Mouse (Mus musculus) heart, embryonic 13.5 days (tissue): ENCODE data around the gene Garem2. TPM values are rescaled to one million over a fixed set of nuclear protein-coding genes. Genes with fewer than 3 reads are reported as not detected.

Experiments used
- ATAC-seq: fragments of 200-750 bp; cut with Nextera tagmentation; 2 replicates; pipeline ENCODE4 v1.8.0; 2017; ENCODE audit warnings: moderate TSS enrichment; ENCODE audit not compliant: insufficient number of reproducible peaks, low FRiP score, low TSS enrichment; ENCODE audit errors: extremely low read depth
- H3K27ac ChIP-seq: fragments of 300-500 bp; sonication (generic); replicated peaks from 2 replicates; pipeline ENCODE4 v1.5.1; 2015; ENCODE audit warnings: moderate library complexity, mild to moderate bottlenecking, inconsistent platforms
- H3K27me3 ChIP-seq: fragments of 300-500 bp; sonication (generic); replicated peaks from 2 replicates; pipeline ENCODE4 v1.6.1; 2015; ENCODE audit warnings: mild to moderate bottlenecking, inconsistent platforms
- H3K36me3 ChIP-seq: fragments of 300-500 bp; sonication (generic); 2 replicates; pipeline ENCODE4 v1.6.1; 2015; ENCODE audit warnings: mild to moderate bottlenecking, inconsistent platforms
- H3K4me1 ChIP-seq: fragments of 300-500 bp; sonication (generic); 2 replicates; pipeline ENCODE4 v1.6.1; 2015; ENCODE audit warnings: inconsistent platforms
- H3K4me2 ChIP-seq: fragments of 300-500 bp; sonication (generic); 2 replicates; pipeline ENCODE4 v1.6.1; 2015; ENCODE audit warnings: inconsistent platforms, mild to moderate bottlenecking, moderate library complexity
- H3K4me3 ChIP-seq: fragments of 300-500 bp; sonication (generic); 2 replicates; pipeline ENCODE4 v1.5.1; 2015; ENCODE audit warnings: moderate library complexity, mild to moderate bottlenecking, inconsistent platforms
- H3K9ac ChIP-seq: fragments of 300-500 bp; sonication (generic); 2 replicates; pipeline ENCODE4 v1.6.1; 2015; ENCODE audit warnings: inconsistent platforms, mild to moderate bottlenecking, moderate library complexity
- H3K9me3 ChIP-seq: fragments of 300-500 bp; sonication (generic); 2 replicates; pipeline ENCODE4 v1.6.1; 2016; ENCODE audit warnings: inconsistent platforms
- WGBS: fragments of 180-500 bp; shearing (Covaris S2); methylation state at CpG from one replicate; pipeline ENCODE4 v1.1.7; 2015; ENCODE audit warnings: mixed read lengths; 5-methylcytosine and 5-hydroxymethylcytosine counted together
- polyA plus RNA-seq: library from polyadenylated mRNA; unstranded; fragments of >200 nt; fragmentation: Nextera tagmentation; extraction: Ambion mirVana; gene quantifications from 2 replicates; pipeline ENCODE4 v1.2.1, GENCODE M21; 2015

Gene Garem2
- polyA plus RNA-seq, 1 experiment from 2014 or later = 0.17 TPM

- Histone ChIP-seq H3K27me3 (peaks cover 92% of the 10 kb centered on the region), H3K4me2 (no peak overlapping the region), H3K9ac (no peak overlapping the region), H3K4me3 (no peak overlapping the region), H3K36me3 (peaks cover 14% of the 10 kb centered on the region; the same call in 1 of the 2 replicates), H3K4me1 (peaks cover 32% of the 10 kb centered on the region), H3K27ac (no peak overlapping the region), H3K9me3 (no peaks in the 10 kb centered on the region)
- 73% methylated on average over 3 of the region's 3 CpGs for WGBS
- no peak for ATAC-seq
Measured at GRCm38 (mm10) chr5:30112533-30113068, 7.6 kb downstream of the Garem2 start.

GRCm38 (mm10) chr5:30113881-30114760 lies 9.2 kb downstream of the Garem2 start:
- H3K27me3 ChIP-seq = peaks cover 77% of the 10 kb centered on the region
- WGBS = under 1% methylated on average over 102 of the region's 103 CpGs
- peaks cover 32% of the 10 kb centered on the region for H3K4me1 ChIP-seq
- no peaks in the 10 kb centered on the region for H3K9me3 ChIP-seq
- ATAC-seq = 0 out of 2 replicates have a peak, but pooled peaks have one; percentile 28
- H3K4me2 ChIP-seq = peak overlapping the region; percentile 98
- H3K27ac ChIP-seq = no peak overlapping the region
- peaks cover 29% of the 10 kb centered on the region for H3K36me3 ChIP-seq
- peak overlapping the region; percentile 67 for H3K4me3 ChIP-seq
- H3K9ac ChIP-seq = peak overlapping the region; percentile 82

DNA sequence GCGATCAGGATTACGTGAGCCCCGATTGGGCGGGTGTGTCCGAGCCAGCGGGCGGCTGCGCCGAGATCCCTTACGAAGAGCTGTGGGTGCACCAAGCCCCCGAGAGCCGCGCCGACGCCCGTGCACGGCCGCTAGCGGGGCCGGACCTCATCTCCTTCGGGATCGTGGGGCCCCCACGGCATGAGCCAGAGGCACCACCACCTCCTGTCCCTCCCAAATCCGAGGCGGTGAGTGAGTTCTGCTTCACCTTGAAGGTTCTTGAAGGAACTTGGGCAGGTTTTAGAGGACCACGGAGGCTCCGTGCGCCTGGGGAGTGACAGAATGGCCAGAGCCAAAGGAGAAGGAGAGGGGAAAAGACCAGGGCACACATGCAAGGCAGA lies 9.8 kb downstream of the Garem2 start:
- no peak for ATAC-seq
- Histone ChIP-seq H3K27ac (no peak overlapping the region), H3K9me3 (no peaks in the 10 kb centered on the region), H3K4me1 (peaks cover 32% of the 10 kb centered on the region), H3K27me3 (peaks cover 70% of the 10 kb centered on the region), H3K9ac (peak overlapping the region; percentile 82), H3K4me2 (peak overlapping the region; percentile 98), H3K36me3 (peaks cover 36% of the 10 kb centered on the region), H3K4me3 (peak overlapping the region; percentile 67)
- 1% methylated on average over 28 of the region's 28 CpGs for WGBS

DNA sequence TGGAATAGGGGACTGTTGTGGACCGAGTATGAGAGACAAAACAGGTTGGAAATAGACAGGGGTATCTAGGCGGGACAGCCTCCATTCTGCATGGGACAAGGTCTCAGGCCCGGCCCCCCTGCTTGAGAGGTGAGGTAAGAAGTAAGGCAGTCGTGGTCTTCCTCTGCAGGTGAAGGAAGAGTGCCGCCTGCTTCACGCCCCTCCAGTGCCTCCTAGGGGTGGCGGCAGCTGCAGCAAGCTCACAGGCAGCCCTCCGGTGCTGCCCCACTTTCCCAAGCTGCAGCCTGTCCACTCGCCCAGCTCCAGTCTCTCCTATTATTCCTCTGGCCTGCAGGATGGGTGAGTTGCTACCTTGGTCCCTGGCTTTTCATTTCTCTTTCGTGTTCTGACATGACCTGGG lies 10.8 kb downstream of the Garem2 start:
- peaks cover 61% of the 10 kb centered on the region for H3K27me3 ChIP-seq
- peaks cover 45% of the 10 kb centered on the region for H3K36me3 ChIP-seq
- H3K4me3 ChIP-seq = no peak overlapping the region
- no peak overlapping the region for H3K9ac ChIP-seq
- H3K9me3 ChIP-seq = no peaks in the 10 kb centered on the region
- H3K27ac ChIP-seq = no peak overlapping the region
- 22% methylated on average over 10 of the region's 10 CpGs for WGBS
- H3K4me2 ChIP-seq = no peak overlapping the region
- H3K4me1 ChIP-seq = peaks cover 26% of the 10 kb centered on the region
- ATAC-seq = no peak

DNA sequence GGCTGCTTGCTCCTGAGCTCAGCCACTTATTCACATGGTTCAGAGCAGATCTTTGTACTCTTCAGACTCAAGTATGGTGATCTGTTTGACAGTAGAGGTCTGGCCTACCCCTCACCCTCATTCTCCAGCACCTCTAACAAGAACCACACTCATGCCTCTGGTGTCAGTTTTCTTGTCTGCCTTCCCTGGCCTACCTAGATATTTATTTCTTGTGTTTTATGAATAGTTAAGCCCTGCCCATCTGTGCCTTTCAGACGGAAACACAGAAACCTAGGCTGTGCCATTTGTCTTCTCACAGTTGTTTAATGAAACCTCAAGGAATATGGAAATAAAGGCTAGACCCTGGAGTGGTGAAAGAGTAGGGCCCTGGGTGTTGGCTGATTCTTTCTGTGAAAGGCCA lies 13.1 kb downstream of the Garem2 start:
- no peak for ATAC-seq
- peaks cover 38% of the 10 kb centered on the region for H3K27me3 ChIP-seq
- H3K4me3 ChIP-seq = no peak overlapping the region
- H3K36me3 ChIP-seq = peaks cover 68% of the 10 kb centered on the region
- no peak overlapping the region for H3K4me2 ChIP-seq
- H3K9ac ChIP-seq = no peak overlapping the region
- no peaks in the 10 kb centered on the region for H3K9me3 ChIP-seq
- 86% methylated on average over 1 of the region's 1 CpGs for WGBS
- no peak overlapping the region for H3K27ac ChIP-seq
- peaks cover 15% of the 10 kb centered on the region for H3K4me1 ChIP-seq

DNA sequence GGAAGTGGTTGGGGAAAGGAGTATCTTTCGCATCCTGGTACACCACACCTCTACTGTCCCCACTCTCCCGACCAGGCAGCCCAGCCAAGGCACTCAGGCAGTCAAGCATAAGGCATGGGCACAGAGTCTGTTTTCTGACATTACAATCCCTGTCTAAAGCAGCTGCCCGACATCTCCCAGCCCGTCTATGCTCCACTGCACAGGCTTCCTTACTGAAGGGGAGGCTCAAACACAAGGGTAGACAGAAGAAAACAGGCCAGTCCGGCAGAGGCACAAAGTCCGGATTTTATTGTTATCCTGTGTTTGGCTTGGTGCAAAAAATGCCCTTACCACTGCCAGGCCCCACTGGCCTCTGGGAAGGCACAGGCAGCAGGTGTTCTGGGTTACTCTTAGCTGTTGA lies 14.2 kb downstream of the Garem2 start:
- Histone ChIP-seq H3K4me2 (no peak overlapping the region), H3K4me3 (no peak overlapping the region), H3K27ac (no peak overlapping the region), H3K27me3 (peaks cover 27% of the 10 kb centered on the region), H3K9me3 (no peaks in the 10 kb centered on the region), H3K4me1 (peaks cover 6% of the 10 kb centered on the region), H3K36me3 (peaks cover 80% of the 10 kb centered on the region), H3K9ac (no peak overlapping the region)
- 84% methylated on average over 6 of the region's 6 CpGs for WGBS
- ATAC-seq = no peak

DNA sequence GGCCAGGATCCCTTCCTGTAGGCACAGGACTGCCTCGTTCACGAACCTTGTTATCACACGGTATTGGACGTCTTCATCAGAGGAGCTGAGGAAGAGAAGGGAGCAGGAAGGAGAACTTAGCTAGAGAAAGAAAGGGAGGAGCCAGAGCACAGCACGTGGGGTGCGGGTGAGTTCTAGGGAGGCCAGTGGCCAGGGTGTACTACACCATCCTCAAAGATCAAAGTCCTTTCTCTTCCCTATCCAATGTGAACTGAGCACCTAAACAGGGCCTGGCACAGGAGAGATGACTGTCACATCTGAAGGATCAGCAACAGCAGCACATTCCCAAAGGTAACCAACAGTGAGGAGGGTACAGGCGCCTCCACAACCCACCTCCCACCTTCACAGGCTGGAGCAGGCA lies 15.1 kb downstream of the Garem2 start:
- H3K36me3 ChIP-seq = peaks cover 89% of the 10 kb centered on the region
- no peak overlapping the region for H3K9ac ChIP-seq
- H3K4me1 ChIP-seq = no peaks in the 10 kb centered on the region
- H3K27me3 ChIP-seq = peaks cover 18% of the 10 kb centered on the region
- ATAC-seq = no peak
- H3K9me3 ChIP-seq = no peaks in the 10 kb centered on the region
- WGBS = 83% methylated on average over 7 of the region's 7 CpGs
- no peak overlapping the region for H3K27ac ChIP-seq
- no peak overlapping the region for H3K4me3 ChIP-seq
- no peak overlapping the region for H3K4me2 ChIP-seq

DNA sequence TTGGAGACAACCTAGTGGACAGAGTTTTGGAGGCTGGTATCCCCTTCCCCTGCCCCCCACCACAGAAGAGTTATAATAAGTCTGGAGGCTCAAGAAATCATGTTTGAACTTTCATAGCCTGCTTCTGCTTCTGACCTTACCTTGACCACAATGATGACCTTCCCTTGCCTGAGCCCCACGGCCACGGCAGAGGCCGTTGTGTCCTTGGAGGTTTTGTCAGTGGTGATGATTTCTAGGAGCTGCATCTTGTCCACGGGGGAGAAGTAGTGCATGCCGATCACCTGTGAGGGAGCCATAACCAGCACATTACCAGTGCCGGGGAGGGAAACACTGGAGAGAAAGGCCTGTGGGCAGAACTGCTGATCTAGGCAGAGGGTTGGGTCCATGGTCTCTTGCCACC lies 17.5 kb downstream of the Garem2 start:
- Histone ChIP-seq H3K9ac (no peak overlapping the region), H3K36me3 (peaks cover 100% of the 10 kb centered on the region), H3K27ac (no peak overlapping the region), H3K27me3 (no peaks in the 10 kb centered on the region), H3K4me3 (no peak overlapping the region), H3K4me1 (no peaks in the 10 kb centered on the region), H3K4me2 (no peak overlapping the region), H3K9me3 (no peaks in the 10 kb centered on the region)
- no peak for ATAC-seq
- WGBS = 79% methylated on average over 6 of the region's 6 CpGs

DNA sequence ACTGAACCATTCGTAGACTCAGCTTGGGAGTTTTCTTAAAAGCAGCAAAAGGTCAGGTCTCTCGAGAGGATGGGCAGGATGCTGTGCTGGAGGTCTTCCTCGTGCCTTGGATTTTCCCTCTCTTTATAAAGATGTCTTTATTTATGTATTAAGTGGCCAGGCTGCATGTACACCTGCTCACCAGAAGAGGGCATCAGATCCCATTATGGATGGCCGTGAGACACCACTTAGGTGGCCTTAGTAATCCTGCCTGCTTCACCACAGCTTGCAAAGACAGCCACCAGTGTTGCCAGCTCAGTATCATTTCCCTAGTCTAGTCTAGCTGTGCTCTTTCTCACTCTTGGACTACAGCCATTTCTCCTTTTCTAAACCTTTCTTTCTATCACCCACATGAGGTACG lies 20.6 kb downstream of the Garem2 start:
- Histone ChIP-seq H3K4me1 (no peaks in the 10 kb centered on the region), H3K4me3 (no peak overlapping the region), H3K27me3 (no peaks in the 10 kb centered on the region), H3K9ac (no peak overlapping the region), H3K9me3 (no peaks in the 10 kb centered on the region), H3K4me2 (no peak overlapping the region), H3K27ac (no peak overlapping the region), H3K36me3 (peaks cover 100% of the 10 kb centered on the region)
- WGBS = 53% methylated on average over 5 of the region's 5 CpGs
- ATAC-seq = no peak

DNA sequence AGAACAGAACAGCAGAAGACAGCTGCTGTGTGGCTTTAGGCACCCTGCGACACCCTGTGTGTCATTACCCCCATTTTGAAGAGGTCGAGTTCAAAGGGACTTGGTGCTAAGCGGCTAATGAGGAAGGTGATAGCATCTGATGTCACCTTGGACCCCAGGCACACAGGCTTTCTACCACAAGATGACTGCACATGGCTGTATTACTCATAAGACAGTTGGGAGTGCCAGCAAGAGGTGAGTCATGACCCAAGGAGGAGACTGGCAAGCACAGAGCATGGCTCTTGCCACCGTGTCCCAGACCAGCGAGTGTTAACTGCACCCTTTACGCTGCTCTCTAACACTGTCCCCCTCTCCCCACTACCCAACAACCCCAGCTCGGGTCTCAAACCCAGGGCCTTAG lies 21.8 kb downstream of the Garem2 start:
- Histone ChIP-seq H3K4me2 (no peak overlapping the region), H3K4me3 (no peak overlapping the region), H3K9me3 (no peaks in the 10 kb centered on the region), H3K36me3 (peaks cover 95% of the 10 kb centered on the region), H3K4me1 (no peaks in the 10 kb centered on the region), H3K27ac (no peak overlapping the region), H3K9ac (no peak overlapping the region), H3K27me3 (no peaks in the 10 kb centered on the region)
- 83% methylated on average over 7 of the region's 7 CpGs for WGBS
- ATAC-seq = no peak

DNA sequence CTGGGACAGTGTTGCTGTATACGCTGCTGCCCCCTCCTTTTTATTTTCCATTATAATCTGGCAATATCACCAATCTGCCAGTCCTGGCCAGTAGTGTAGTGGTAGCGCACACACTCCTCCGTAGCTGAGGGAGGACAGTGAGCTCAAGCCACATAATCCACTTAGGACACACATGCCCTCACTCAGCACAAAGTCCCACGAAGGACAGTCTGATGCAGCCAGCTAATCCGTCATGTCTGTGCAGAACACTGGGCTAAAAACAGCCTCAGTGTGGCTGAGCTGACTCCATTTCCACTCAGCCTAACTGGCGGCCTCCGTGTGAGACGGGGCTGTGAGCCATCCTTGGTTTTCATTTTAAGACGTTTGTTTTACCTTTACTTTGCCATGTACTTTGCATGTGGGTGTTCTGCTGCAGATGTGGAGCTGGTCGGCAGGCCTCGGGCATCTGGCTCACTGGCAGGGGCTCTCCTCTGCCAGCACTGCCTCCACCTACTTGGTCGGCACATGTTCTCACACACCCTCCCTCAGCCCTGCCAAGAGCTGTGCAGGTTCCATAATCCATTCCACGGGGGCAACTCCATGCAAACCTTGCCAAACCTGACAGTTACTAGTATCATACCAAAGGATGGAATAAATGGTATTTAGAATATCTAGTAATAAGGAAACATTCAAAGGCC lies 23.1 kb downstream of the Garem2 start:
- H3K4me2 ChIP-seq = no peak overlapping the region
- no peak overlapping the region for H3K4me3 ChIP-seq
- no peaks in the 10 kb centered on the region for H3K27me3 ChIP-seq
- ATAC-seq = no peak
- 88% methylated on average over 13 of the region's 13 CpGs for WGBS
- no peaks in the 10 kb centered on the region for H3K4me1 ChIP-seq
- no peak overlapping the region for H3K27ac ChIP-seq
- peaks cover 95% of the 10 kb centered on the region for H3K36me3 ChIP-seq
- no peak overlapping the region for H3K9ac ChIP-seq
- no peaks in the 10 kb centered on the region for H3K9me3 ChIP-seq
